ENCODE assay signal across 30 mouse cellular contexts in genomic region chr5:24505513-24505912, GRCm38 (mm10). TPM values are rescaled to one million over a fixed set of nuclear protein-coding genes. Genes with fewer than 3 reads are reported as not detected.
A peak's percentile ranks its signal among the peaks of the same experiment; 100 is the strongest.
DNase-seq lines count a peak whose midpoint lies in the region; ATAC-seq and TF ChIP-seq lines count a peak whose summit lies in the region.
"Had no signal": no experiment of that assay in that cellular context is flagged by ENCODE, and none has a peak within 500 bp of the region (broad histone marks: within the 10 kb centered on the region; RNA-seq: fewer than 3 reads in every experiment).

No protein-coding gene starts in this region.

- 44% methylated on average over 2 of the region's 2 CpGs for WGBS in embryonic facial prominence, embryonic 12.5 days
- 59% methylated on average over 2 of the region's 2 CpGs for WGBS in embryonic facial prominence, embryonic 10.5 days
- WGBS in lung, postnatal 0 days: 35% methylated on average over 2 of the region's 2 CpGs

- H3K4me2 ChIP-seq in embryonic facial prominence, embryonic 12.5 days (replicated peaks): no peak overlapping the region
- no peak overlapping the region for H3K4me2 ChIP-seq in lung, postnatal 0 days (replicated peaks; ENCODE audit: low read depth, low read length)
- H3K4me2 ChIP-seq: midbrain, embryonic 11.5 days; neural tube, embryonic 15.5 days had no signal

- TF ChIP-seq EP300 in lung, postnatal 0 days (IDR thresholded peaks at IDR 0.05): no peak

- ATAC-seq in embryonic facial prominence, embryonic 12.5 days (ENCODE audit: insufficient number of reproducible peaks, insufficient read depth, low FRiP score, low TSS enrichment): peak; percentile 31; the same call in 1 of the 2 replicates
- ATAC-seq in megakaryocyte progenitor cell, adult 5-6 weeks (replicated peaks; ENCODE audit: poor library complexity): peak; percentile 90
- no peak; the same call in 1 of the 2 replicates for ATAC-seq in lung, postnatal 0 days
- ATAC-seq: hindbrain, postnatal 0 days had no signal

- peaks cover 12% of the 10 kb centered on the region for H3K4me1 ChIP-seq in embryonic facial prominence, embryonic 12.5 days
- H3K4me1 ChIP-seq in embryonic facial prominence, embryonic 10.5 days: peaks cover 28% of the 10 kb centered on the region
- no peaks in the 10 kb centered on the region for H3K4me1 ChIP-seq in lung, postnatal 0 days (ENCODE audit: insufficient read depth, low read depth, low read length)

- DNase-seq in embryonic facial prominence, embryonic 10.5 days (ENCODE audit: low spot score): no peak
- peak; percentile 95 for DNase-seq in MEL-GATA-1-ER (ENCODE audit: extremely low read depth, low read depth)
- peak; percentile 62 for DNase-seq in induced T-regulatory cell, adult 2 months (ENCODE audit: low read depth)
- DNase-seq in lung, postnatal 0 days (ENCODE audit: low spot score): no peak
- no peak for DNase-seq in urinary bladder, postnatal 36 days (ENCODE audit: low spot score in 2 of 2)
- DNase-seq in right cerebral cortex, adult 18-20 months: no peak
- DNase-seq: adrenal gland, postnatal 25 days; cerebellum, adult 9-10 months; kidney, adult 11 months; layer of hippocampus, adult 9-11 months; lung, adult 2 months; lung, postnatal 36 days; thymus, adult 2 months had no signal

- no peak overlapping the region for H3K9ac ChIP-seq in embryonic facial prominence, embryonic 12.5 days
- no peak overlapping the region for H3K9ac ChIP-seq in lung, postnatal 0 days (replicated peaks; ENCODE audit: low read depth)
- H3K9ac ChIP-seq: neural tube, embryonic 15.5 days had no signal

- H3K4me3 ChIP-seq in embryonic facial prominence, embryonic 12.5 days: no peak overlapping the region
- no peak overlapping the region for H3K4me3 ChIP-seq in embryonic facial prominence, embryonic 10.5 days
- no peak overlapping the region for H3K4me3 ChIP-seq in lung, postnatal 0 days (ENCODE audit: low read depth, low read length)
- H3K4me3 ChIP-seq: forebrain, embryonic 10.5 days; hindbrain, embryonic 10.5 days; left cerebral cortex, adult 2 months; neural tube, embryonic 15.5 days had no signal

- peaks cover 24% of the 10 kb centered on the region for H3K36me3 ChIP-seq in embryonic facial prominence, embryonic 12.5 days
- peaks cover 30% of the 10 kb centered on the region for H3K36me3 ChIP-seq in embryonic facial prominence, embryonic 10.5 days (replicated peaks)
- H3K36me3 ChIP-seq in lung, postnatal 0 days (ENCODE audit: insufficient read depth, low read length): peaks cover 6% of the 10 kb centered on the region; the same call in 1 of the 2 replicates

- no peak for TF ChIP-seq CTCF in lung, postnatal 0 days (IDR thresholded peaks at IDR 0.05)

- H3K9me3 ChIP-seq in embryonic facial prominence, embryonic 12.5 days: 0 out of 2 replicates have a peak, but pooled peaks cover 2% of the 10 kb centered on the region
- no peaks in the 10 kb centered on the region for H3K9me3 ChIP-seq in embryonic facial prominence, embryonic 10.5 days
- H3K9me3 ChIP-seq in lung, postnatal 0 days (ENCODE audit: low read length): no peaks in the 10 kb centered on the region
- H3K9me3 ChIP-seq: neural tube, embryonic 15.5 days had no signal

- H3K27me3 ChIP-seq in embryonic facial prominence, embryonic 12.5 days: peaks cover 36% of the 10 kb centered on the region
- peaks cover 38% of the 10 kb centered on the region for H3K27me3 ChIP-seq in embryonic facial prominence, embryonic 10.5 days (replicated peaks; ENCODE audit: low read depth, poor library complexity, severe bottlenecking)
- 0 out of 2 replicates have a peak, but pooled peaks cover 7% of the 10 kb centered on the region for H3K27me3 ChIP-seq in lung, postnatal 0 days (replicated peaks; ENCODE audit: insufficient read depth, low read length)

- no peak overlapping the region for H3K27ac ChIP-seq in embryonic facial prominence, embryonic 12.5 days
- H3K27ac ChIP-seq in embryonic facial prominence, embryonic 10.5 days (replicated peaks): no peak overlapping the region
- H3K27ac ChIP-seq in lung, postnatal 0 days (ENCODE audit: low read length): no peak overlapping the region
- H3K27ac ChIP-seq: forebrain, embryonic 10.5 days; hindbrain, postnatal 0 days; kidney, postnatal 0 days; left cerebral cortex, adult 2 months; neural tube, embryonic 15.5 days; stomach, postnatal 0 days had no signal

RNA-seq across cellular contexts. Expression of gene Gbx1, which starts 21.5 kb away (rescaled TPM):
- 0.04 and 0.23 TPM in 2 replicates for polyA plus RNA-seq in embryonic facial prominence, embryonic 12.5 days (2016; fragmentation: Nextera tagmentation; extraction: Ambion mirVana)
- polyA plus RNA-seq in embryonic facial prominence, embryonic 10.5 days (2016; fragmentation: Nextera tagmentation; extraction: Ambion mirVana): 0.34 and 0.99 TPM in 2 replicates
- not detected in 2 replicates for total RNA-seq in megakaryocyte progenitor cell, adult 5-6 weeks (2015)
- not detected in 2 replicates for total RNA-seq in megakaryocyte progenitor cell, adult 5-6 weeks (2017)
- 0.06 TPM in 1 of 2 replicates, not detected in the other for polyA plus RNA-seq in lung, postnatal 0 days (2015; fragmentation: Nextera tagmentation; extraction: Ambion mirVana)
- total RNA-seq: adrenal gland, postnatal 25 days; gastrocnemius, adult 18-20 months had no signal
- polyA plus RNA-seq: heart, postnatal 0 days; small intestine, adult 2 months had no signal

RNA-seq across cellular contexts. Expression of gene Asb10, which starts 35.3 kb away (rescaled TPM):
- polyA plus RNA-seq in embryonic facial prominence, embryonic 12.5 days (2016; fragmentation: Nextera tagmentation; extraction: Ambion mirVana): 0.33 and 1.1 TPM in 2 replicates
- polyA plus RNA-seq in embryonic facial prominence, embryonic 10.5 days (2016; fragmentation: Nextera tagmentation; extraction: Ambion mirVana): 0.29 TPM in 1 of 2 replicates, not detected in the other
- not detected in 2 replicates for total RNA-seq in megakaryocyte progenitor cell, adult 5-6 weeks (2015)
- not detected in 2 replicates for total RNA-seq in megakaryocyte progenitor cell, adult 5-6 weeks (2017)
- polyA plus RNA-seq in lung, postnatal 0 days (2015; fragmentation: Nextera tagmentation; extraction: Ambion mirVana): 0.21 and 0.29 TPM in 2 replicates
- total RNA-seq: left cerebral cortex, adult 2 months had no signal

RNA-seq across cellular contexts. Expression of gene 4931409K22Rik, which starts 51.1 kb away (rescaled TPM):
- polyA plus RNA-seq in embryonic facial prominence, embryonic 12.5 days (2016; fragmentation: Nextera tagmentation; extraction: Ambion mirVana): 0.10 TPM in 1 of 2 replicates, not detected in the other
- polyA plus RNA-seq in embryonic facial prominence, embryonic 10.5 days (2016; fragmentation: Nextera tagmentation; extraction: Ambion mirVana): 0.07 and 0.08 TPM in 2 replicates
- not detected in 2 replicates for total RNA-seq in megakaryocyte progenitor cell, adult 5-6 weeks (2015)
- total RNA-seq in megakaryocyte progenitor cell, adult 5-6 weeks (2017): not detected in 2 replicates
- polyA plus RNA-seq in lung, postnatal 0 days (2015; fragmentation: Nextera tagmentation; extraction: Ambion mirVana): not detected in 2 replicates
- total RNA-seq: adrenal gland, postnatal 25 days; gastrocnemius, adult 18-20 months; gastrocnemius, postnatal 4 days; hindbrain, postnatal 0 days; midbrain, postnatal 0 days had no signal
- polyA plus RNA-seq: heart, embryonic 11.5 days; heart, postnatal 0 days; large intestine, adult 2 months; lung, adult 2 months; midbrain, embryonic 11.5 days; midbrain, postnatal 0 days; small intestine, adult 2 months; stomach, postnatal 0 days; thymus, adult 2 months had no signal

RNA-seq across cellular contexts. Expression of gene Agap3, which starts 53.5 kb away (rescaled TPM):
- 52.4 and 68.6 TPM in 2 replicates for polyA plus RNA-seq in embryonic facial prominence, embryonic 12.5 days (2016; fragmentation: Nextera tagmentation; extraction: Ambion mirVana)
- polyA plus RNA-seq in embryonic facial prominence, embryonic 10.5 days (2016; fragmentation: Nextera tagmentation; extraction: Ambion mirVana): 30.8 and 36.6 TPM in 2 replicates
- total RNA-seq in megakaryocyte progenitor cell, adult 5-6 weeks (2015): 11.4 and 14.1 TPM in 2 replicates
- total RNA-seq in megakaryocyte progenitor cell, adult 5-6 weeks (2017): 19.8 and 25.0 TPM in 2 replicates
- polyA plus RNA-seq in lung, postnatal 0 days (2015; fragmentation: Nextera tagmentation; extraction: Ambion mirVana): 44.7 and 51.2 TPM in 2 replicates

RNA-seq across cellular contexts. Expression of gene Tmub1, which starts 57.9 kb away (rescaled TPM):
- 24.7 and 24.9 TPM in 2 replicates for polyA plus RNA-seq in embryonic facial prominence, embryonic 12.5 days (2016; fragmentation: Nextera tagmentation; extraction: Ambion mirVana)
- 24.7 and 25.0 TPM in 2 replicates for polyA plus RNA-seq in embryonic facial prominence, embryonic 10.5 days (2016; fragmentation: Nextera tagmentation; extraction: Ambion mirVana)
- 7.3 and 7.7 TPM in 2 replicates for total RNA-seq in megakaryocyte progenitor cell, adult 5-6 weeks (2015)
- total RNA-seq in megakaryocyte progenitor cell, adult 5-6 weeks (2017): 13.7 and 14.9 TPM in 2 replicates
- polyA plus RNA-seq in lung, postnatal 0 days (2015; fragmentation: Nextera tagmentation; extraction: Ambion mirVana): 16.6 and 17.7 TPM in 2 replicates

Comparison
In these comparisons a context has a peak if more than half of its experiments do, and no peak if none do; other contexts are left out.
1. DNase-seq: peak in MEL-GATA-1-ER (single experiment) and induced T-regulatory cell, adult 2 months (single experiment); none in embryonic facial prominence, embryonic 10.5 days (single experiment), lung, postnatal 0 days (single experiment), urinary bladder, postnatal 36 days (0 of 2) and right cerebral cortex, adult 18-20 months (single experiment).